Mouse (Mus musculus): ENCODE measurements around the gene Gm44503. TPM values are rescaled to one million over a fixed set of nuclear protein-coding genes. Genes with fewer than 3 reads are reported as not detected.

Gm44503 gene
- polyA plus RNA-seq (2014; fragmentation: Illumina TruSeq; extraction: RNeasy Lipid Tissue Mini Kit (QIAGEN cat#74804); ENCODE audit: low read depth, low replicate concordance): 0.34 TPM

DNA sequence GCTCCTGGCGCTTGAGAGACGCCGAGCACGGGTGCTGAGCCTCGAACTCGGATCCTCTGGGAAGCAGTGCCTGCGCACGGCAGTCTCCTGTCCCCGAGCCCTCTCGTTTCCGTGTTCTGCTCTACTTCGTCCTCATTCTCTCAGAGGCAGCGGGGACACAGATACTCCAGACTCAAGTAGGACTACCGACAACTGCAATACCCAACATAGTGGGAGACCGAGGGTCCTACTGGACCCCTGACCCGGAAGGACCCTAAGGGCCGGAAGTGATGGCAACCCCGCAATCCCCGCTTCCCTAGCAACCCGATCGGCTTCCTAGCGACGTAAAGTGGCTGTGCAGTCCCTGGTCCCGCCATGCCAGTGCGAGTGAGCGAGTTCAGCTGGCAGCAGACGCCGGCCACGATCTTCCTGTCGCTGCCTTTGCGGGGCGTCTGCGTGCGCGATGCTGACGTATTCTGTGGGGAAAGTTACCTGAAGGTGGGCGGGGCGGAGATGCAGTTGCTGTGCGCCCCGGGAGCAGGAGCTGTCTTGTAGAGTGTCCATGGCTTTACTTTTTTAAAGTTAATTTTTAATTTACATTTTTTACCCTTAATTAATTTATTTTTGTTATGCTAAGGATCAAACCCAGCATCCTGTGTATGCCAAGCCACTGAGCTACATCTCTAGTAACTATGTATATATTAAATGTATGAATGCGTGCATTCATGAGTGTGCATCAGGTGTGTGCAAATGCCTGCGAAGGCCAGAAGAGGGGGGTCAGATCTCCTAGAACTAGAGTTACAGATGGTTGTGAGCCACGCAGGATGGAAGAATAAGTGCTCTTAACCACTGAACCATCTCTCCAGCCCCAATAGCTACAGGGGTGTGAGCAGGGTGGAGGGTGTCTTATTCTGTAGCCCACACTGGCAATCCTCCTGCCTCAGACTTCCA lies at the start of gene Gm44503, which contains the start of gene Dyx1c1:
Gene Gm44503 (plus strand): TSS at position 332 of the 930 bp plus-strand sequence.
Gene Dyx1c1 (plus strand): TSS at position 265 of the 930 bp plus-strand sequence.

DNA sequence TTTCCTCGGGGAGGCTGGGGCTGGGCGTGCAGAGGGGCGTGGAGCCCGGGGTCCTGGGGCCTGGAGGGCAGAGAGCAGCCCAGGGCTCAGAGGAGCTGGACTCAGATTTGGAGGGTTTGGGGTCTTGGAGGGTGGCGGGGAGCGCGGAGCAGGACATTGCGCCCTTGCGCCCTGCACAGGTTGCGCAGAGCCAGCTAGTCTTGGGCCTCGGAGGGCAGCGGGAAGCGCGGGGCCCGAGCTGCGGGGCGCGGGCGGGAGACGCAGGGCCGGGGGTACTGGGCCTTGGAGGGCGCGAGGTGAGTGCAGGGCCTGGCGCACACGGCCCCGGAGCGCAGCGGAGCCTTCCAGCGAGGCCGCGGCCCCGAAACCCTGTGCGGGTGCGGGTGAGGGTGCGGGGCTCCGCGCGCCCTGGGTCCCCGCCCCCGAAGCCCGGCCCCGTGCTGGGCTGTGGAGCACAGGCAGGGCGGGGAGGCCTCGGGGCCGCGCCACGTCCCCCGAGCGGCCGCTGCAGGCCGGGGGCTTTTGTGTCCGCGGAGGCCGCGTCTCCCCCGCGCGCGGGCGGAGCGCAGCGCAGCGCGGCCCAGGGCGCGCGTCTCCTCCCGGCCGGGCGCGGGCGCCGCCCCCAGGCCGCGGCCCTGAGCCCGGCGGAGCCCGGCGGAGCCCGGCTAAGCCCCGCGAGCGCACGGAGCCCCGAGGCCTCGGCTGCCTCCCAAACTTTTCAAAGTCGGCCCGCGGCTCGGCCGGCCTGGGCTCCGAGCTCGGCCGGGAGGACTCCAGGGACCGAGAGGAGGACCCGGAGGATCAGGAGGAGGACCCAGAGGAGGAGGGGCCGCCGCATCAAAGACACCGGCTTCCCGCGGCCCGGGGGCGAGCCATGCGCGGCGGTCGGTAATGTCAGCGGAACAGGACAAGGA lies 33.4 kb upstream of the Gm44503 start, which contains the start of gene Pygo1:
Gene Pygo1 (plus strand): TSS at position 625 of the 914 bp plus-strand sequence.

DNA sequence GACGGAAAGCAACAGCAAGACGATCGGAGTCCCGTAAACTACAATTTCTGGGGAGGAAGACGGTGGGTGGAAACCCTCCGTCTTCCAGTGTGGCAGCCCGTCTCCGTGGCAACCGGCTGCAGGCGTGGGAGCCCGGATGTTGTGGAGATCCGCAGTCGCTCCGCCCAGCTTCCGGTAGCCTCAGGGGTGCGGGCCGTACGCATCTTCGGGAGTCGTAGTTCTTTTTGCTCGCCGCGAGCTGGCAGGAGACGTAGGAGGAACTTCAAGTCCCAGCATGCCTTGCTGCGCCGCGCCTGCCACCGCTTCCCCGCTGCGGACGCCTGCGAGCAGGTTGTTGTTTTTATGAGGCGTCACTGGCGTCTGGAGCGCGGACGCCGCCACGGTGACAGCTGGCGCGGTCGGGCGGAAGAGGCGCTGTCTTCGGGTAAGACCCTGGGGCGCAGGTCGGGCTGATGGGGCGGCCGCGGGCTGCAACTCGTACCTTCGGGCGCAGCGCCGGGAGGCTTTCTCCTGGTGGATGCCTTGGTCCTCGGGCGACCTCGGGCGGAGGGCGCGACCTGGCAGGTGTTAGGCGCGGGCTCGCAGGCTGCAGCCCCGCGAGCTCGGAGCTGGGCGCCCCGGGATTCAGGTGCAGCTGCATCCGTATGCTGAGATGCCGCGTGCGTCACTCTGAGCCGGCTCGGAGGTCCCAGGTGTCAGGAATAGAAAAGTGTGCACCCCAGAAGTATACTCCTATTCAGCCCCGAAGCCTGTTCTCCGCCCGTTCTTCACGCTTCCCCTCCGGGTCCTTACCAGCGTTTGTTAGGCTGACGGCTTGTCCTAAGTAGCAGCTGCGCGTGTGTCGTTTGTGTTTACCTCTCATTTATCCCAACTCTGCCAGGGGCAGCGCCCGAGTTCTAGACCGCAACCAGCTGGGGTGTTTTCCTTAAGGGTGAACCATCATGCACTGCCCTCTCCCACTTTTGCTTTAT lies 26.9 kb downstream of the Gm44503 start, which contains the start of the genes Ccpg1os and Ccpg1:
Gene Ccpg1os (minus strand): TSS at position 133 of the 971 bp plus-strand sequence.
Gene Ccpg1 (plus strand): TSS at position 180 of the 971 bp plus-strand sequence.

DNA sequence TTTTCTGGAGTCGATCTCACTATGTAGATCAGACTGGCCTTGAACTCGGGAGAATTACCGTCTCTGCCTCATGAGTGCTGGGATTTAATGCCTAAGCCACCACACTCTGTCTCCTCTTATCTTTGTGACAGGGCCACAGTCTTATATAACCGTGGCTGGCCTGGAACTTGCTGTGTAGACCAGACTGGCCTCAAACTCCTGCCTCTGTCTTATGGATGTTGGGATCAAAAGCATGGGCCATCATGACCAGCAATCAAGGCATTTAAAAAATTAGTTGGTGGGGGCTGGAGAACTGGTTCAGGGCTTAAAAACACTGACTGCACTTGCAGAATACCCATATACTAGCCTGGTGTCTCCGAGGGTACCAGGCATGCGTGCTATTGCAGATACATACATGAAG lies 81.4 kb downstream of the Gm44503 start, which contains the start of gene Pigb:
Gene Pigb (minus strand): TSS at position 299 of the 400 bp plus-strand sequence.

DNA sequence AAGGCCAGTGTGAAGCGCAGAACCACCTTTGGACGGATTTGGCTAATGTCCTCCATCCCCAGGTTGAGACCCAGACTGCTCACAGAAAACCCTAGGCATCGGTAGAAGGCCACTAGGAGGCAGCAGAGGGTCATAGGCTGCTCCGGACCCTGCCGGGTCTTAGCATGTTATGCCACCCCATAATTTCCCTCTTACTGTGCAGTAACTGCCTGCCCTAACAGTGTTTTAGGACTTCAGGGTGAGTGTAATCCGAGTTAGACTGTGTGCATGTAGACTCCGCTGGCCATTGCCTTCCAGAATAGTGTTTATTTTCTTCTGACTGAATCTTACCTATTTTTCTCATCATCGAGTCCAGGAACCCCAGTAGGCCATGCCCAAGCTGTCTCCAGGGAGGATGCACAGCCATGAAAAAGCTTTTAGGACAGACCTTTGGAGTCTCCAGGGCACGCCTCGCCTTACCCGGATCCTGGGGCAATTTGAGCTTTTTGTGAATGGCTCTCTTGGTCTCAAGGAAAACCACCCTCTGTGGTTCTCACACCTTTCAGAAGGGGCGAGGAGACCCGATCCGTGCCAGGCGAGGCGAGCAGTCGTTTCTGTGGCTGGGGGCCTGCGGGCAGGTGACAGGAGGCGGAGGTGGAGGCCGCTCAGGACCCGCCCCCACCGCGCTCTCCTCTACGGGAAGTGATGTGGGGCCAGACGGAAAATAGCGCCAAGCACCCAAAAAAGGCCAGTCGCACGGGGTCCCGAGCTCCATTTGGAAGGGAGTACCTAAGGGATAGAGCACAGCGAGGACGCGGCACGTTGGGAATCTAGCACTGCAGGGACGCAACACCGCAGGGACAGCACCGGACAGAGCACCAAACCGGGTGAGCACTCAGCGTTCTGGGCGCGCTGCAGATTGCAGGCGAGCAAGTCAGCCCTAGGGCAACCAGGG lies 85.8 kb downstream of the Gm44503 start, which contains the start of gene Rab27a:
Gene Rab27a (plus strand): TSS at position 709 of the 934 bp plus-strand sequence.

Other genes starting within 250 kb of the Gm44503 start
- not detected for gene Prtg, start 152.0 kb upstream of the Gm44503 start, polyA plus RNA-seq (2014; fragmentation: Illumina TruSeq; extraction: RNeasy Lipid Tissue Mini Kit (QIAGEN cat#74804); ENCODE audit: low read depth, low replicate concordance)
- gene Pygo1, start 33.2 kb upstream of the Gm44503 start, polyA plus RNA-seq (2014; fragmentation: Illumina TruSeq; extraction: RNeasy Lipid Tissue Mini Kit (QIAGEN cat#74804); ENCODE audit: low read depth, low replicate concordance): 0.45 TPM
- not detected for gene Dyx1c1, start 67 bp upstream of the Gm44503 start, polyA plus RNA-seq (2014; fragmentation: Illumina TruSeq; extraction: RNeasy Lipid Tissue Mini Kit (QIAGEN cat#74804); ENCODE audit: low read depth, low replicate concordance)
- 12.3 TPM for gene Ccpg1os, start 26.5 kb downstream of the Gm44503 start, polyA plus RNA-seq (2014; fragmentation: Illumina TruSeq; extraction: RNeasy Lipid Tissue Mini Kit (QIAGEN cat#74804); ENCODE audit: low read depth, low replicate concordance)
- 66.6 TPM for gene Ccpg1, start 26.6 kb downstream of the Gm44503 start, polyA plus RNA-seq (2014; fragmentation: Illumina TruSeq; extraction: RNeasy Lipid Tissue Mini Kit (QIAGEN cat#74804); ENCODE audit: low read depth, low replicate concordance)
- 5.9 TPM for gene Pigb, start 81.5 kb downstream of the Gm44503 start, polyA plus RNA-seq (2014; fragmentation: Illumina TruSeq; extraction: RNeasy Lipid Tissue Mini Kit (QIAGEN cat#74804); ENCODE audit: low read depth, low replicate concordance)
- 2.5 TPM for gene Rab27a, start 86.0 kb downstream of the Gm44503 start, polyA plus RNA-seq (2014; fragmentation: Illumina TruSeq; extraction: RNeasy Lipid Tissue Mini Kit (QIAGEN cat#74804); ENCODE audit: low read depth, low replicate concordance)
- gene Khdc3, start 143.0 kb downstream of the Gm44503 start, polyA plus RNA-seq (2014; fragmentation: Illumina TruSeq; extraction: RNeasy Lipid Tissue Mini Kit (QIAGEN cat#74804); ENCODE audit: low read depth, low replicate concordance): not detected
- not detected for gene Gm20509, start 143.6 kb downstream of the Gm44503 start, polyA plus RNA-seq (2014; fragmentation: Illumina TruSeq; extraction: RNeasy Lipid Tissue Mini Kit (QIAGEN cat#74804); ENCODE audit: low read depth, low replicate concordance)
- 27.3 TPM for gene Rsl24d1, start 154.6 kb downstream of the Gm44503 start, polyA plus RNA-seq (2014; fragmentation: Illumina TruSeq; extraction: RNeasy Lipid Tissue Mini Kit (QIAGEN cat#74804); ENCODE audit: low read depth, low replicate concordance)